Mouse (Mus musculus) heart, adult 8-10 months (tissue): ENCODE data around the gene Taf1b. TPM values are rescaled to one million over a fixed set of nuclear protein-coding genes. Genes with fewer than 3 reads are reported as not detected.
A peak's percentile ranks its signal among the peaks of the same experiment; 100 is the strongest.

ENCODE experiments used
- DNase-seq: peaks from one replicate; pipeline ENCODE4 v3.0.0; 2022; ENCODE audit warnings: low spot score
- total RNA-seq, 4 experiments: library from RNA; stranded (reverse); gene quantifications; 2 replicates each; pipeline ENCODE4 v1.2.4; 2022

The Taf1b gene
- total RNA-seq, 4 experiments from 2014 or later = 9.7 to 13.3 (median 10.0) TPM

DNA sequence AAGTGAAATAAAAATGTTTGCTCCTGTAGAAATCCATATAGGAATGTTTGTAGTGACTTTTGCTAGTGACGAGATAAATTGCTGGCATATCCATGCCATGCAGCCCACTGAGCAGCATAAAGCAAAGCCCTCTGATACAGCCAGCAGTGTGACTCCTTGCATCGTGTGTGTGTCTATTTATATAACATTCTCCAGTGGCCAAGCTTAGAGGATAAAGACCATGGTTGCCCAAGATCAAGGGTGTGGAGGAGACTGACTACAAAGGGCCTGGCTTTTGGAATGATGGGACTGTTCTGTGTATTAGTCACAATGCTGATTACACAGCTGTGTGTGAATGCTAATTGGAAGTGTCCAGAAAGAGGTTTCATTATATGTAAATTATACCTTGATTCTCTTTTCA lies 54.4 kb downstream of the Taf1b start:
- DNase-seq = peak; percentile 19

DNA sequence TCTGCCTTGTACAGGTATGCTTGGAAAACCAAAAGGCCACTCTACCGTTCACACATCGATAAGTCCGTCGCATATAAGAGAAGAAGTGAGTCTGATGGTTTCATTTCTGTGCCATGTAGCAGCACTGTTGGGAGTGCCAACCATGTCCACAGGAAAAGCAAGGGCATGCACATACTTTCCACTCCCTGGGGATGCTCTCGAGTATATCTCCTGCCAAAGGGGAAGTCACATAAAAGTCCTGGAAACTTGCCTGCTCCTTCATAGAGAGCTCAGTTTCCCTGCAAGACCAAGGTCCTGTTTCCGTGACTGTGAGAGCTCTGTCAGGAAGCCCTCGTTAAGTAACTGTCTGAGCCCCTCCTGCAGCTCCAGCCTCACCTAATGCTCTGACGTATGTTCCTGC lies 57.8 kb downstream of the Taf1b start:
- no peak for DNase-seq

DNA sequence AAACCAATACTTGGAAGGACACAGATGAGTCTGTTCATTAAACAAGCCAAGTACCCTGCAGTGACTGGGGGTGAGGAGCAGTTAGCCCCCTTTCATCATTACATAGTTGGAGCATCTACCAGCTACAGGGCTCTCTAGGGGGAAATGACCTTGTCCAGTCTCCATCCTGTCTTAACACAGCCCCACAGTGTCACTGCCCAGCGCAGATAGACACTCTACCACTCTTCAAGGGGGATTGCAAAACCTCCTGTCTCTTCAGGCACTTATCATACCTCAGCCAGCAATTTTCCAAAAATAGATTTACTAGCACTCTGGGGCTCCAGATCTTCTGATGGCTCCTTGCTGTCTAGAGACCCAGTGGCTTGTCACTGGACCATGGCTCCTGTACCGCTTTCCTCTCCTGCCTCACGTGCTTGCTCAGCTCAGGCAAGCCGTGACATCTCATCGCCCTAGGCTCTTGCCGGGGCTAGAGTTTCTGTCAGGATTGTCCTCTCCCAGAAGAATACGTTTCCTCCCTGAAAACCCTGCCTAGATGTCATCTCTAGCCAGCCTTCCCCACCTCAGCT lies 65.3 kb downstream of the Taf1b start:
- no peak for DNase-seq

DNA sequence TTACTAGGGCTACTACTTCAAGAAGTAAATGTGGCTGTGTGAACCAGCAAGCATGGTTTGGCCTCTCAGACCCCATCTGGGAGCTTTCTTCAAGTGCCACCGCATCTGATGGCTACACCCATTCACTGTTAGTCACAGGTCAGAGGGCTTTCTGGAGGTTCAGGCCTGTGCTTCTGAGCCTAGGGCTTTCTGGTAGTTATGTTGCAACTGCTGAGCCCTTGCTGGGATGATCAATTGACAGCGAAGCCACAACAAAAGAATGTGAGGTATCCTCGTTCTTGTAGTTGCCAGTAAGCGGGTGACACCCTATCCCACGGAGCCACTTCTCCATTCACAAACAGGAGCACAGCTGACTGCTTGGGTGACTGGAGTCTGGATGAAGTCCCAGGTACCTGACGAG lies 67.2 kb downstream of the Taf1b start:
- DNase-seq = no peak

GRCm38 (mm10) chr12:24567606-24568005 lies 69.4 kb downstream of the Taf1b start:
- no peak for DNase-seq

DNA sequence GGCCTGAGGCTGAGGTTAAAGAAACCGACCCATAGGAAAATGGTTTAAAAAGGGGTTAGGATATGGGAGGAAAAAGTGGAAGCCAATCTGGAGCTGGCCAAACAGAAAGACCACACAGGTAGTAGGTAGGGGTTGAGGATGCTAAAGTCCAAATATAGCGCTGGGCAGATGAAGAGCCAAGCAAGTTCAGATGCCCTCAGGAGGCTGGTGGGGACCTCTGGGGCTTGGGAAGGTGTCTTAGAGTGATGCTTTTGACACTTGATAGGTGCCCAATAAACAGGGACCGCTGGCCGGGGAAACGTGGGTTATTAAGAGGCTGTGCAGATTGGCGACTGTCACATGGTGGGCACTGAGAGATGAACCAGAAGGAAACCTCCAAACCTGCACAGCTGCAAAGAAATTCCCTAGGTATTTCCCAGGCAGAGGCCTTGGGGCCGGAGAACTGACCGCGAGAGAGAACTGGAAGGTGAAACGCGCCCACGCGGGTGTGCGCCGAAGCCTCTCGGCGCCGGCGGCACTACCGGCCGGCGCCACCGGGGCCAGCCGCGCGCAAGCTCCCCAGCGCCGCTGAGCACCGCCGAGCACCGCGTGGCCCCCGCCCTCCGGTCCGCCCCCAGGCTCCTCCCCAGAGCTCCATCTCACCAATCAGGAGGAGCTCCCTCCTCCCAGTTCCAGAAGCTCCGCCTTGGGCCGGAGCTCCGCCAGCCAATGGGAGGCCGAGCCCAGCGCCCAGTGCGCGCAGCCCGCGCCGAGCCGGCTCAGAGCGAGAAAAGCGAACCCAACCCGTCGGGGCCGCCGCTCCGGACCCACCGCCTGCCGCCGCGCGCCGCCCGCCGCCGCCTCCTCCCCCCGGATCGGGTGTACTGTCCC lies 73.6 kb downstream of the Taf1b start, which contains the start of gene Grhl1:
Grhl1 (plus strand) TSS at position 761 of the 870 bp plus-strand sequence.
- DNase-seq = peak; percentile 93

GRCm38 (mm10) chr12:24572421-24573274 lies 74.5 kb downstream of the Taf1b start:
- DNase-seq = no peak

DNA sequence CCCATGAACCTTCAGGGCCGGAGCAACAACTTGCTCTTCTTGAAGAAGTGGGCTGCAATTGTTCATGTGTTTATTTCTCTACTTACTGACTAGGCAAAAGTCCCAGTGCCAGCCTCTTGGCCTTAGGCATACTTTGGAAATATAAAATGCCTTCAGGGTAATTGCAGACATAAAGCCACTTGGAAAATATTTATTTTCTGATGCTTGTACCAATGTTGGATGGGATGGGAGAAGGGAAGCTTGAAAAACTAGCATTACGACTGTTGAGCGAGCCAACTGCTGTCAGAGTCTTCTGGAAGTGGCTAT lies 75.1 kb downstream of the Taf1b start:
- no peak for DNase-seq

DNA sequence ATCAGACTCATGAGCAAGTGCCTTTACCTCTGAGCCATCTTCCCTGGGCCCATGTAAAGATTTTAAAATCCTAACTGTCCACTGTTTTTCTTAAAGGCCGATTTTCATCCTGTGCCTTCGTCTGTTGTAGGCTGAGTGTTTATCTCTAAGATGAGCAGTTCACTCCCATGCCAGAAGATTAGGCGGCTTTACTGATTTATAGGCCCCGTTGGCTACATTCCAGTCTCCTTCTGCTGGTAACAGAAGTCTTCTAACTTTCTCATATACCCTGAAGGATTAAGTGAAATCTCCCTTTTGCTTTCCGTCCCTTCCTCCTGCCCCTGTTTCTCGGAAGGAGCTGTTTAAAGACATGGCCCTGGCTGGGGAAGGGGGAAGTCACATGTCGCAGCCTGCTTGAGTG lies 76.7 kb downstream of the Taf1b start:
- DNase-seq = no peak

GRCm38 (mm10) chr12:24580452-24580851 lies 82.3 kb downstream of the Taf1b start:
- no peak for DNase-seq

DNA sequence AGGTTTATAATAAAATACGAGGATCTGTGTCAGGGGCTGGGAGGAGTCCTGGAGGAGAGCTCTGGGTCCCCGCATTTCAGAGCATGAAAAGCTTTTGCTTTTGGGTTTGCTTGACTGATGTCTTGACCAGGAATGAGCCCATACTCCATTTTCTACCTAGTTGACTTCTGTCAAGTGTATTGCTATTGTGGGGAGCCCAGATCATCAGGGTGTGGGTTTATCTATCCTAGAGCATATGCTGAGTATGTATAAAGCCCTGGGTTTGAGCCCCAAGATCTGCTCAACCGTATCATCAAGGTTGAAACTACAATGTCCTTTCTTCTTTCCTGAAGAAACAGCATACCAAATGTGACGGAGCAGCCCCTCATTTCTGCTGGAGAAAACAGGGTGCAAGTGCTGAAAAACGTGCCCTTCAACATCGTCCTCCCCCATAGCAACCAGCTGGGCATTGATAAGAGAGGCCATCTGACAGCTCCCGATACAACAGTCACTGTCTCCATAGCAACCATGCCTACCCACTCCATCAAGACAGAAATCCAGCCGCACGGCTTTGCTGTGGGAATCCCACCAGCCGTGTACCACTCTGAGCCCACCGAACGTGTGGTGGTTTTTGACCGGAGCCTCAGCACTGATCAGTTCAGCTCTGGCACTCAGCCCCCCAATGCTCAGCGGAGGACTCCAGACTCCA lies 83.0 kb downstream of the Taf1b start:
- DNase-seq = no peak

DNA sequence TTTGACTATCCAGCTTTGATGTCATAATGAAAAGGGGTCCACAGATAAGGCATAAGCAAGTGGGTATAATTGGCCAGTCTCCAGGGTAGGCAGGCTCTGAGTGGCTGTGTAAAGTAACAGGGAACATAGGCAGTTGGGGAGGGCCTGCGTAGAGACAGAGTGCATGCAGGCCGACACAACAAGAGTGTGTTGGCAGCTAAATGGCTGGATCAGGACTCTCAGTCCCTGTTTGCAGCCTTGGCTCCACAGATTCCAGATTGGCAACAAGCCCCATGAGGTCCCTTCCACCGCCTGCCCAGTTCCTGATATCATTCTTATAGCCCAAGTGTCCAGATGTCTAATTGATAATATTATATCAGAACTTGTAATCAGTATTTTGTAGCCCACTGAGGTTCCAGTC lies 85.5 kb downstream of the Taf1b start:
- peak; percentile 29 for DNase-seq

GRCm38 (mm10) chr12:24584835-24585234 lies 86.7 kb downstream of the Taf1b start:
- peak; percentile 36 for DNase-seq

DNA sequence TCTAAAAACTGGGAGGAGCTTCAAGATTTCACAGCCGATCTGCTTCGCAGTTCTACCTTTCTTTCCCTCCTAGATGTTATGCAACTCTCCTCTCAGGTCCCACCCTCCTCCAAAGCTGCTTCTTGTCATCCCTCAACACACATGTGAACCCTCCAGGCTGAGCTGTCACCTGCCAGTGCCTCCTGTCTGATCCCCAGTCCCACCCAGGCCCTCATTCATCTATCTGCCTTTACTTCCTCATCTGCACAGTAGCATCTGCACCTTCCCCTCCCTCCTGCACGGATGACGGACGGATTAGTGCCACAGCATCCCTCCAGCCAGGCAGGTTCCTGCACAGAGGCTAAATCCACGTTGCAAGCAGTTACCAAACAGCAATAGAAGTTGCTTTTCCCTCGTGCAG lies 88.0 kb downstream of the Taf1b start:
- DNase-seq = no peak

DNA sequence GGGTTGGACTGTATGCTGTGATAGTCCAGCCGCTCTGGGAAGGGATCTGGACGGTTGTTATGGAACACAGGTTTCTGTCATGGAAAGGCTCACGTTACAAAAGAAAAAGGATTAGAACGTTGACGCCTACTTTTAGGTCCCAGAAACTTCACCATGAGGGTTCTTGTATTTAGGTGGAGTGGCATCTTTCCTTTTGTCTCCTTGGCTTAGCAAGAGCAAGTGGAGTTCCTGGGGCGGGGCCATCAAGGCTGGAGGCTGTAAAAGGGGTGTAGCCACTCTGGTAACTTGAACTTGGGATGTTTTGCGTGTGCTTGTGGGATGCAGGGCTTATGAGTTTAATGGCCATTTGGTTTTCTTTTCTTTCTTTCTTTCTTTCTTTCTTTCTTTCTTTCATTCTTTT lies 92.2 kb downstream of the Taf1b start:
- DNase-seq = no peak

GRCm38 (mm10) chr12:24592055-24592454 lies 93.9 kb downstream of the Taf1b start:
- DNase-seq = no peak

DNA sequence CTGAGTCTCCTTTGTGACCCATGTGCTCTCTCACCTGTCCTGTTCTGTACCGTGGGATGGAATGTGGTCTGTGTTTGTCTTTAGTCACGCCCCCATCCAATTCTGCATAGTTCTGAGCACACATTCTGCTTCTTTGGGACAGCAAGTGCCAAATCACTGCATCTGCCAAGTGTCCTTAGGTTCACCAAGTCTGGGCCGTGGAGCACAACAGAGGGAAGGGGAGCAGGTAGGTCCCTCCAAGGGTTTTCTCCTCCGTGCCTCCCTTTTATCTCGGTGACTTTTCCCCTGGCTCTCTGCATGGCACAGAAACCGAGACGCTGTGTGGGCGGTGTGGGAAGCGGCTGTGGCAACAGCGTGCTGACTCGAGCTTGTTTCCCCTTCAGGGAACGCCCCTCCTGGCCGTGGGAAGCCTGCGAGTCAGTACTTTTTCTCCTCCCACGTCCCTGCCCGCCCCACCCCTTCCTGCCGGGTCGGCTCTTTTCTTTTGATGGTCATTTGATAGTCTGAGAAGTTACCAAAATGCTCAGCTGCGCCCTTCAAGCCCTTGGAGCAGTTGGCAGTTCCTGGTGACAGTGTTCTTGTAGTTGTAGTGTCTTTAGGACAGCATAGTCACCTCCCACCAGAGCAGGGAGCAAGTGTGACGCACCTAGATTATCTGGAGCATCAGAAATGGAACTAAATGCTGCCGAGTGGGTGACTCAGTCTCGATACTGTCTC lies 95.0 kb downstream of the Taf1b start:
- peak; percentile 73 for DNase-seq

DNA sequence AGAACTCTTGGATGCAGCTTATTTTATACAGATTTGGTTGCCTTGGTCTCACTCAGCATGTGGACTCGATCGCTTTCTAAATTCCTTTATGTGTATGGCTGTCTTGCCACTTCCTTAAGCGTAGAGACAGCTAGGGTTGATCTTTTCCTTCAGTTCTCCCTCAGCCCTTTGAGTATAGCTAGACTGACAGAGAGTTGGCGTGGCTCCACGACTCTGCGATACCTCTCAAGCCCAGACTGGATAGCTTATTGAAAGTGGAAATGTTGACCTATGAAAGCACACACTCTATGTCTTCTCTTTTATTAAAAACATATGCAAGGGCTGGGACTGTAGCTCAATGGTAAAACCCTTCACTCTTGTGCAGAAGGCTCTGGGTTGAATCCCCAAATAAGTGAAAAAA lies 99.2 kb downstream of the Taf1b start:
- DNase-seq = no peak

DNA sequence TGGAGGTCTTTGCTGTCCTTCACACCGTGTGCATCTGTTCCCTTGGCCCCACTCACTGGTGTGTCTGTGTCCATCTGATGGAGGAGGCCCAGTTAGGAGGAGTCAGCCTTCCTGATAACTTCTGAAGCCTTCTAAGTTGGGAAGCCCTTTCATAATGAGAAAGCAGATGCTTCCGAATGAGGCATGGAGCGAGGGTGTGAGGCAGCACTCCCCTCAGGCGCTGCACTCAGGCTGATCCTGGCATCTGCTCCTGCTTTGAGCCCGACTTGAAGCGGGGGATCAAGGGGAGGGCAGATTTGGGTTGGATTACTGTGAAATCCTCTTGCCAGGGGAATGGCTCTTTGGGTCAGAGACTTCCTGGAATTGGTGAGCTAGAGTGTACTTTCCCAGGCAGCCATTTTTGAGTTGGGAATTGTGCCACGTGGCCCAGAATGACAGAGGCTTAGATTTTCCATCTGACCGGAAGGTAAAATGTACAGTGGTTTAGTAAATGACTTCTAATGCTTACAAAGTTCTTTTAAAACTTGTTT lies 101.3 kb downstream of the Taf1b start:
- DNase-seq = no peak

- DNase-seq = no peak
Observed at GRCm38 (mm10) chr12:24600074-24600473, 101.9 kb downstream of the Taf1b start.

DNA sequence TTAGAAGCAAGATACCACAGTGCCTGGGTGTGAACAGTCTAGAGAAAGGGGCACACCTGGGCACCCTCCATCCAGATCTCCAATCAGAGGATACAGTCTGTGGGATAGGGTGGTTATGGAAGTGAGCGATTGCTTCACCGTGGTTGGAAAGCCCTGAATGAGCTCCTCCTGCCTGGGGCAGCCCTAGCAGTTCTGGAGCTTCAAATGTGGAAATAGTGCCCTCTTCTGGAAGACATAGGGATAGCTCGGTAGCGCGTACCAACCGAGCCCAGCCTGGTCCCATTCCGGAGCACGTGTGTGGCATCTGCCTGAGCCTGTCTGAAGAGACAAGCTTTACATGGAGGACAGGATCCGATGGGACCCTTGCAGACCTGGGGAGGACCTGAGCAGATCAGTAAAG lies 102.6 kb downstream of the Taf1b start:
- peak; percentile 80 for DNase-seq
